Mouse (Mus musculus) spleen, adult 2 months (tissue): ENCODE results near the gene Rhoc. TPM values are rescaled to one million over a fixed set of nuclear protein-coding genes. Genes with fewer than 3 reads are reported as not detected.

ENCODE experiments used
- DNase-seq, 2 experiments: peaks; one replicate each; pipeline versions ENCODE4 v3.0.0 to v3.0.0-alpha.2; 2012 to 2021; ENCODE audit warnings: low spot score in 2 of 2, low read depth in 1 of 2
- H3K27ac ChIP-seq: fragments of 200-500 bp; 2 replicates; pipeline ENCODE4 v1.5.1; 2012; ENCODE audit warnings: low read length, inconsistent platforms; ENCODE audit not compliant: insufficient read depth
- H3K27me3 ChIP-seq: fragments of 200-500 bp; 2 replicates; pipeline ENCODE4 v1.6.1; 2012; ENCODE audit warnings: mild to moderate bottlenecking, moderate library complexity, low read length, inconsistent platforms; ENCODE audit not compliant: control insufficient read depth, insufficient read depth
- H3K36me3 ChIP-seq: fragments of 200-500 bp; 2 replicates; pipeline ENCODE4 v1.6.1; 2012; ENCODE audit warnings: mild to moderate bottlenecking, low read length, inconsistent platforms; ENCODE audit not compliant: control insufficient read depth, insufficient read depth
- H3K4me1 ChIP-seq: fragments of 200-500 bp; 2 replicates; pipeline ENCODE4 v1.6.1; 2011; ENCODE audit warnings: inconsistent platforms; ENCODE audit not compliant: control insufficient read depth, insufficient read depth, insufficient read length
- H3K4me3 ChIP-seq: fragments of 200-500 bp; 2 replicates; pipeline ENCODE4 v1.5.1; 2011; ENCODE audit warnings: mild to moderate bottlenecking, inconsistent platforms; ENCODE audit not compliant: insufficient read depth, insufficient read length; ENCODE audit errors: extremely low read depth
- CTCF ChIP-seq: fragments of 200-500 bp; IDR thresholded peaks from 2 replicates; pipeline ENCODE4 v1.5.1; 2011; ENCODE audit warnings: mild to moderate bottlenecking, inconsistent platforms; ENCODE audit not compliant: insufficient read depth, insufficient read length, insufficient replicate concordance; ENCODE audit errors: extremely low read depth
- POLR2A ChIP-seq: fragments of 200-500 bp; IDR thresholded peaks from 2 replicates; pipeline ENCODE4 v1.6.1; 2011; ENCODE audit warnings: low read depth, low read length, inconsistent platforms
- WGBS: fragments of 180-500 bp; shearing (Covaris S2); methylation state at CpG from one replicate; pipeline ENCODE4 v1.1.7; 2018; 5-methylcytosine and 5-hydroxymethylcytosine counted together
- polyA plus RNA-seq: library from polyadenylated mRNA; depleted of rRNA; stranded (reverse); fragments of >200 nt; gene quantifications from 2 replicates; pipeline ENCODE4 v1.2.3, GENCODE M21; 2012; rRNA removed

Gene Rhoc
- polyA plus RNA-seq, 1 experiment, result 15.1 TPM

DNA sequence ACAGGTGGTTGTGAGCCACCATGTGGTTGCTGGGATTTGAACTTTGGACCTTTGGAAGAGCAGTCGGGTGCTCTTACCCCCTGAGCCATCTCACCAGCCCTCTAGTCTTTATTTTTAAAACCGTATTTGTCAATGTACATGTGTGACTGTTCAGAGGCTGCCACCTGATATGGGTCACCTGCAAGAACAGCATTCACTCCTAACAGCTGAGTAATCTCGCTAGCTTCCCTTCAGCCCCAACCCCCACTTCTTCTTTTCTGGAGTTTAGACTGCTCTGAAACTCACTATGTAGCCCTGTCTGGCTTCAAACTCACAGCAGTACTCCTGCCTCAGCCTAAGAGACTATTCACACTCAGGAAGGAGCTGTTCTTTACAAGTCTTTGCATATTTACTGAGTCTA, 34.2 kb downstream of the Rhoc start:
- WGBS, result 84% methylated on average over 3 of the region's 3 CpGs
- H3K36me3 ChIP-seq, result peaks cover 17% of the 10 kb centered on the region
- no peak for DNase-seq

DNA sequence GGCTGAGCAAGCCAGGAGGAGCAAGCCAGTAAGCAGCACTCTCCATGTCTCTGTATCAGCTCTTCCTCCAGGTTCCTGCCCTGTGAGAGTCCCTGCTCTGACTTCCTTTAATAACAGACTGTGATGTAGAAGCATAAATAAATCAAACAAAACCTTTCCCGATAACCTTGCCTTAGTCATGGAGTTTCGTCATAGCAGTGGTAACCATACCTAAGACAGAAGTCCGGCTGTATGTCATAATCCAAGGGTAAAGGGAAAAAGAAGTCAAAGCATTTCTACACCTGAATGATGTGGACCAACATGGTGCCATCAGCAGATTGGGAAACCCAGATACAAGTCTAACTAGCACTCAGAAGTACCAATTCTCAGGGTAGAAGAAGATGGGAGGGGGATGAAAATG, 47.6 kb downstream of the Rhoc start:
- 95% methylated on average over 3 of the region's 3 CpGs for WGBS
- no peak overlapping the region for H3K27ac ChIP-seq
- no peaks in the 10 kb centered on the region for H3K4me1 ChIP-seq
- no peak for DNase-seq
- H3K27me3 ChIP-seq, result no peaks in the 10 kb centered on the region
- H3K36me3 ChIP-seq, result peaks cover 40% of the 10 kb centered on the region
- no peak overlapping the region for H3K4me3 ChIP-seq
- no peak for TF ChIP-seq POLR2A
- TF ChIP-seq CTCF, result no peak

More for the DNA sequence above, 34.2 kb downstream of the Rhoc start:
- Histone ChIP-seq H3K27ac (no peak overlapping the region), H3K27me3 (no peaks in the 10 kb centered on the region), H3K4me1 (no peaks in the 10 kb centered on the region; the same call in 1 of the 2 replicates), H3K4me3 (no peak overlapping the region)
- no peak for TF ChIP-seq POLR2A
- TF ChIP-seq CTCF, result no peak

- WGBS, result 90% methylated on average over 5 of the region's 5 CpGs
- TF ChIP-seq POLR2A (no peak), CTCF (no peak)
- H3K27me3 ChIP-seq, result no peaks in the 10 kb centered on the region
- DNase-seq, result no peak
- H3K4me3 ChIP-seq, result no peak overlapping the region
- H3K36me3 ChIP-seq, result peaks cover 30% of the 10 kb centered on the region
- H3K27ac ChIP-seq, result no peak overlapping the region
- H3K4me1 ChIP-seq, result no peaks in the 10 kb centered on the region
These were observed 52.9 kb downstream of the Rhoc start for GRCm38 (mm10) chr3:104841049-104841448.

Other genes starting within 250 kb of the Rhoc start
- gene Slc16a1, start 149.7 kb upstream of the Rhoc start, polyA plus RNA-seq, result 27.1 and 30.2 TPM in 2 replicates
- gene Ppm1j, start 7.3 kb upstream of the Rhoc start, polyA plus RNA-seq, result 13.1 and 15.8 TPM in 2 replicates
- gene Fam19a3, start 6.5 kb upstream of the Rhoc start, polyA plus RNA-seq, result 0.21 and 0.23 TPM in 2 replicates
- 13.5 and 15.1 TPM in 2 replicates for gene Mov10, start 30.2 kb downstream of the Rhoc start, polyA plus RNA-seq
- 4.5 and 5.3 TPM in 2 replicates for gene St7l, start 75.6 kb downstream of the Rhoc start, polyA plus RNA-seq
- gene Capza1, start 76.1 kb downstream of the Rhoc start, polyA plus RNA-seq, result 26.4 and 29.6 TPM in 2 replicates
- gene Wnt2b, start 173.5 kb downstream of the Rhoc start, polyA plus RNA-seq, result 0.25 and 0.69 TPM in 2 replicates